Mouse (Mus musculus): Measurements from ENCODE around the gene Slc6a5.

Slc6a5 gene

DNA sequence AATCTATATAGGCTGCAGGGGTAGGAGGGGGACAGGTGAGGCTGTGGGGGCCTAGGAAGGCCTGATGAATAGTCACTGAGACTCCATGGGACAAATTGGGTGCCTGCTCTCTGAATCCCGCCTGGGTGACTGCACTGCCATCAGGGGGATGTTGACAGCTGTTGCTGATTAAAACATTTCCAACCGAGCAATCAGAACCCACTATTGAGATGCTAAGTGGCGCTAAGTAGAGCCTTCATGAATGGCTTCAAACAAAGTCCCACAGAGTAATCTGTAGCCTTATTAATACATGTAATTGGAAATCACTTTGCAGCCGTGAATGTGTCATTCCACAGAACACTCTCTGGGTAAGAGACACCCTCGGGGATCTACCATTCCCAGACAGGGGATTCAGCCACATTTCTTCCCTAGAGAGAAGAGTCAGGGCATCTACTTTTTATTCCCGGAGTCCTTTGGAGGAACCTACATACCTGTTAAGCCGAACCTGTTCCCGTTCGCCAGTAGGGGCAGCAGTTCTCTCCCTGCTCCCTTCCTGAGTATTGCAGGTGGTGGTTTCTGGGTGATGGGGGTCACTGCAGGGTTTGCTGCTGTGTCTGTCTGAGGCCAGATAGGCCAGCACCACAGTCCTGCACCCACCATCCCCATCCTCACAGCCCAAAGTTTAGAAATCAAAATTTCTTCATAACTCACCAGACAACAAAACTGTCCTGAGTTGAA is 71.7 kb downstream of the Slc6a5 start:
- DNase-seq (ENCODE audit: low read depth), result no peak

- DNase-seq (ENCODE audit: low read depth), result no peak
These were observed 74.8 kb downstream of the Slc6a5 start for GRCm38 (mm10) chr7:49984698-49985097.

- no peak for DNase-seq (ENCODE audit: low read depth)
These were observed 76.0 kb downstream of the Slc6a5 start for GRCm38 (mm10) chr7:49985947-49986346.

DNA sequence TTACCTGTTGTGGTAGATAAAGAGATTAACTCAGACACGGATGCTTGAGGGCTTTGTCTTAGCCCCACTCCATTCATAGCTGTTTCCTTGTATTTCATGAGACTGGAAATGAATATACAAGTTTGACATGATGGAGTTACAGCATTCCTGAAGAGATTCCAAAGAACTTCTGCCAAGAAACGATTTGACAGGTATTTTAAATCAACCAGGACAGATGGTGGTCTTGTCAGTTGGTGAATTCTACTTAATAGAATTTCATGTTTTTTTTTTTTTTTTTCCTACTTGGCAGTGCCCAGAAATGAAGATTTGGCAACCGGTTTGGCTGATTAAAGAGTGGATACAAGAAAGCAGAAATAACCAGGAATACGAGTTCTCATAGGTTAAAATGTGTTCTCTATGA is 89.4 kb downstream of the Slc6a5 start:
- DNase-seq (ENCODE audit: low read depth), result no peak

DNA sequence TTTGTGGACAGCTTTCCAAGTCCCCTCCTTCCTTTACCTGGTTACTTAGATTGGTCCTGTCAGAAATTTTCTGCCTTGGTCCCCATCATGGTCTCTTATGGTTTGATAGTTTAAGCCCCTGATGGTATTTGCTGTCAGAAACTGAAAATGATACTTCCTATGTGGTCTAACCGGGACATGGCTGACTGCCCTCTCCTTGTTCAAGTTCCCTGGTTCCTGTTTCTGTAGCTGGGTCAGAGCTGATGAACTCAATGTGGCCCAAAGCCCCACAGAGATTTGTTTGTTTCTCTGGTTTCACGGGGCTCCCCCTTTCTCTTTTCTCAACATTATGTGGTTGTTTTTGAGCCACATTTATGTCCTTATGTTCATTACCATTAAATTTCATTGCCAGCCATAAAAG is 95.3 kb downstream of the Slc6a5 start:
- no peak for DNase-seq (ENCODE audit: low read depth)
